Mouse (Mus musculus) forebrain, embryonic 15.5 days (tissue): ENCODE data around the gene Dnaaf1. TPM values are rescaled to one million over a fixed set of nuclear protein-coding genes. Genes with fewer than 3 reads are reported as not detected.

Experiments
- ATAC-seq: fragments of 200-750 bp; cut with Nextera tagmentation; replicated peaks from 2 replicates; pipeline ENCODE4 v1.8.0; 2017; ENCODE audit warnings: mild to moderate bottlenecking, moderate TSS enrichment, moderate library complexity
- H3K27ac ChIP-seq: fragments of 300-500 bp; sonication (generic); replicated peaks from 2 replicates; pipeline ENCODE4 v1.5.1; 2015; ENCODE audit warnings: mild to moderate bottlenecking, inconsistent platforms
- H3K27me3 ChIP-seq: fragments of 300-500 bp; sonication (generic); 2 replicates; pipeline ENCODE4 v1.6.1; 2015; ENCODE audit warnings: inconsistent platforms
- H3K36me3 ChIP-seq: fragments of 300-500 bp; sonication (generic); 2 replicates; pipeline ENCODE4 v1.6.1; 2015; ENCODE audit warnings: mild to moderate bottlenecking, inconsistent platforms
- H3K4me1 ChIP-seq: fragments of 300-500 bp; sonication (generic); 2 replicates; pipeline ENCODE4 v1.6.1; 2015; ENCODE audit warnings: inconsistent platforms
- H3K4me2 ChIP-seq: fragments of 300-500 bp; sonication (generic); replicated peaks from 2 replicates; pipeline ENCODE4 v1.6.1; 2015; ENCODE audit warnings: mild to moderate bottlenecking, inconsistent platforms
- H3K4me3 ChIP-seq: fragments of 300-500 bp; sonication (generic); 2 replicates; pipeline ENCODE4 v1.5.1; 2015; ENCODE audit warnings: mild to moderate bottlenecking, inconsistent platforms
- H3K9ac ChIP-seq: fragments of 300-500 bp; sonication (generic); replicated peaks from 2 replicates; pipeline ENCODE4 v1.6.1; 2015; ENCODE audit warnings: mild to moderate bottlenecking, inconsistent platforms
- H3K9me3 ChIP-seq: fragments of 300-500 bp; sonication (generic); 2 replicates; pipeline ENCODE4 v1.6.1; 2016; ENCODE audit warnings: inconsistent platforms
- WGBS: fragments of 180-500 bp; shearing (Covaris S2); methylation state at CpG from one replicate; pipeline ENCODE4 v1.1.7; 2015; ENCODE audit warnings: mixed read lengths; 5-methylcytosine and 5-hydroxymethylcytosine counted together
- polyA plus RNA-seq: library from polyadenylated mRNA; unstranded; fragments of >200 nt; fragmentation: Nextera tagmentation; extraction: Ambion mirVana; gene quantifications from 2 replicates; pipeline ENCODE4 v1.2.1, GENCODE M21; 2015

Gene Dnaaf1
- polyA plus RNA-seq, 1 experiment from 2014 or later, result 0.51 TPM

DNA sequence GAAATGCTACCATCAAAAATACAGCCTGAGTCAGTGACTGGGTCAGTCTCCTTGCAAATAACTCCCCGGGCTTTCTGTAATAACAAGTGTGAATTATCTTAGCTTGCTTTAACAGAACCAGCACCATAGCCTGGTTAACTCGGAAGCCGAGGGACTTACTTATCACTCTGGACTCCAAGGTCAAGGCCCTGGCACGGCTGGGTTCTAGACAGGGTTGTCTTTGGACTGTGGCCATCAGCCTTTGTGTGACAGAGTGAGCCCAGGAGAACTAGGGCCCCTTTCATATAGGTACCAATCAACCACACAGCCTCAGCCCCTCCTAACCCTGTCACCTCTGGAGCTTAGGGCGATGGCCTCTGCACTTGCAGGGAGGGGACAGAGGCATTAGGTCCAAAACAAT, 66.0 kb downstream of the Dnaaf1 start:
- 86% methylated on average over 5 of the region's 5 CpGs for WGBS
- ATAC-seq, result no peak
- no peak overlapping the region for H3K4me2 ChIP-seq

GRCm38 (mm10) chr8:119642960-119643359, 67.9 kb downstream of the Dnaaf1 start:
- H3K27ac ChIP-seq, result no peak overlapping the region
- ATAC-seq, result no peak
- no peaks in the 10 kb centered on the region for H3K36me3 ChIP-seq
- H3K9ac ChIP-seq, result no peak overlapping the region
- H3K27me3 ChIP-seq, result 0 out of 2 replicates have a peak, but pooled peaks cover 3% of the 10 kb centered on the region
- H3K4me2 ChIP-seq, result no peak overlapping the region
- no peaks in the 10 kb centered on the region for H3K9me3 ChIP-seq
- WGBS, result 93% methylated on average over 1 of the region's 1 CpGs
- no peak overlapping the region for H3K4me3 ChIP-seq
- 0 out of 2 replicates have a peak, but pooled peaks cover 4% of the 10 kb centered on the region for H3K4me1 ChIP-seq

More for the DNA sequence above, 66.0 kb downstream of the Dnaaf1 start:
- 0 out of 2 replicates have a peak, but pooled peaks cover 4% of the 10 kb centered on the region for H3K4me1 ChIP-seq
- no peak overlapping the region for H3K9ac ChIP-seq
- H3K27ac ChIP-seq, result no peak overlapping the region
- 0 out of 2 replicates have a peak, but pooled peaks cover 3% of the 10 kb centered on the region for H3K27me3 ChIP-seq
- no peaks in the 10 kb centered on the region for H3K9me3 ChIP-seq
- no peaks in the 10 kb centered on the region for H3K36me3 ChIP-seq
- H3K4me3 ChIP-seq, result no peak overlapping the region

DNA sequence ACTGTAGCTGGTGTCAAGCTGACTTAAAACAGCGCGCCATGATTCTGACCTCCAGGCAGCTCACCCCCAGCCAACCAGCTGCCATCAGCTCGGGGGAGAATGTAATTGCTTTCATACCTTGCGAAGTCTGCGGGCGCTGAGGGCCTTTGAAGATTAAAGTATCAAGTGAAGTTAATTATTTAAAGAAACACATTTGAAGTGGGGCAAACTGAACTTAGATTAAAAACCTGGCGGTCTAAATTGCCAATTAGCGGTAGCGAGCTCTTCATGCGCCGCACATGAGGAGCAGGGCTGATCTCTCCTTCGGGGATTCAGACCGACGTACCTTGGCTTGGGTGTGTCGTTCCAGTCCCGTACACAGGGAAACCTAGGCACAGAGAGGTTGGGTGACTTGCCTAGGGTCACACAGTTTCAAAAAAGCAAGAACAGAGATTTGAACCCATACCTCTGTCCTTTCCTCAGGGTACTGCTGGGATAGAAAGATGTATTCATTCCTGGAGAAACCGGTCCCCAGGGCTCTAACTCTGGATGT, 69.5 kb downstream of the Dnaaf1 start:
- WGBS, result 72% methylated on average over 17 of the region's 17 CpGs
- no peaks in the 10 kb centered on the region for H3K36me3 ChIP-seq
- H3K27ac ChIP-seq, result no peak overlapping the region
- no peaks in the 10 kb centered on the region for H3K9me3 ChIP-seq
- no peak overlapping the region for H3K4me3 ChIP-seq
- no peak overlapping the region for H3K9ac ChIP-seq
- ATAC-seq, result no peak
- no peaks in the 10 kb centered on the region for H3K4me1 ChIP-seq
- H3K4me2 ChIP-seq, result no peak overlapping the region
- H3K27me3 ChIP-seq, result 0 out of 2 replicates have a peak, but pooled peaks cover 3% of the 10 kb centered on the region

- Histone ChIP-seq H3K4me3 (no peak overlapping the region), H3K4me2 (no peak overlapping the region), H3K27me3 (0 out of 2 replicates have a peak, but pooled peaks cover 3% of the 10 kb centered on the region), H3K4me1 (no peaks in the 10 kb centered on the region), H3K27ac (no peak overlapping the region), H3K9me3 (no peaks in the 10 kb centered on the region), H3K36me3 (no peaks in the 10 kb centered on the region), H3K9ac (no peak overlapping the region)
- WGBS, result 56% methylated on average over 18 of the region's 18 CpGs
- no peak for ATAC-seq
Observed at GRCm38 (mm10) chr8:119644981-119645597, 70.1 kb downstream of the Dnaaf1 start.

DNA sequence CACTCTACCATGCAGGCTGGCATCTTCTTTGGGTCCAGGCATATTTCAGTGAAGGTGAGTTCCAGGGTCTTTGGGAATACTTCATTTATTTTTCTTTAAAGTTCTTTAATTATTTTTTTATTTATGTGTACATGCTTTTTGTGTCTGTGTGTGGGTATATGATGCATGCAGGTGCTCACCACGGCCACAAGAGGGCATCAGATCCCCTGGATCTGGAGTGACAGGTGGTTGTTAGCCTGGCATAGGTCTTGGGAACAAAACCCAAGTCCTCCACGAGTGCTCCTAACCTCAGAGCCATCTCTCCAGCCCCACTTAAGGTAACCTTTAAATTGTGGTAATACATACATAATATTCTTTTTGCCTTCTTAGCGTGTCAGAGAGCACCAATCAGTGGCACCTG, 71.2 kb downstream of the Dnaaf1 start:
- Histone ChIP-seq H3K9ac (no peak overlapping the region), H3K4me2 (no peak overlapping the region), H3K4me3 (no peak overlapping the region), H3K9me3 (no peaks in the 10 kb centered on the region), H3K36me3 (no peaks in the 10 kb centered on the region), H3K27me3 (no peaks in the 10 kb centered on the region), H3K27ac (no peak overlapping the region), H3K4me1 (no peaks in the 10 kb centered on the region)
- 68% methylated on average over 3 of the region's 3 CpGs for WGBS
- ATAC-seq, result no peak

DNA sequence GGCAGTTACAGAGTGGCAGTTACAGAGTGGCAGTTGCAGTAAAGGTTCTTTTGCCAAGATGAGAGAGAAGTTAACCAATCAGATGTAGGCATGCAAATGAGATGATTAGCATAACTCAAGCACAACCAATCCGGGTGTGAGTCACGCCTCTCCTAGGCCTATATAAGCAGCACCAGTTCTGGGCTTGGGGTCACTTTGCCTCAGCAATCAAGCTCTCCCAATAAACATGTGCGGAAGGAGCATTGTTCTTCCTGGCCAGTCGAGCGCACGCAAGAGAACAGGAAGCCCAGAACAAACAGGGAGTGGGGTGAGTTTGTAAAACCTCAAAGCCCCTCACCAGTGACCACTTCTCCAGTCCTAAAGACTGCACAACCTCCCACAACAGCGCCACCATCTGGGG, 71.8 kb downstream of the Dnaaf1 start:
- Histone ChIP-seq H3K9ac (no peak overlapping the region), H3K4me2 (no peak overlapping the region), H3K9me3 (no peaks in the 10 kb centered on the region), H3K36me3 (no peaks in the 10 kb centered on the region), H3K27ac (no peak overlapping the region), H3K4me3 (no peak overlapping the region), H3K4me1 (no peaks in the 10 kb centered on the region), H3K27me3 (no peaks in the 10 kb centered on the region)
- whole genome bisulfite sequencing, result 82% methylated on average over 7 of the region's 7 CpGs
- no peak for ATAC-seq

Other genes starting within 250 kb of the Dnaaf1 start
- 586 and 605 TPM in 2 replicates for gene Hsbp1, start 230.7 kb upstream of the Dnaaf1 start, polyA plus RNA-seq
- gene Mlycd, start 180.4 kb upstream of the Dnaaf1 start, polyA plus RNA-seq, result 14.7 and 15.2 TPM in 2 replicates
- gene Osgin1, start 141.1 kb upstream of the Dnaaf1 start, polyA plus RNA-seq, result 0.19 and 0.22 TPM in 2 replicates
- 15.7 and 17.9 TPM in 2 replicates for gene Necab2, start 128.5 kb upstream of the Dnaaf1 start, polyA plus RNA-seq
- gene Slc38a8, start 73.5 kb upstream of the Dnaaf1 start, polyA plus RNA-seq, result not detected in 2 replicates
- gene Mbtps1, start 16.5 kb upstream of the Dnaaf1 start, polyA plus RNA-seq, result 65.8 and 67.8 TPM in 2 replicates
- 156 and 161 TPM in 2 replicates for gene Hsdl1, start 52 bp upstream of the Dnaaf1 start, polyA plus RNA-seq
- 17.6 and 18.8 TPM in 2 replicates for gene Taf1c, start 30.0 kb downstream of the Dnaaf1 start, polyA plus RNA-seq
- gene Adad2, start 37.5 kb downstream of the Dnaaf1 start, polyA plus RNA-seq, result not detected in 2 replicates
- gene Kcng4, start 60.4 kb downstream of the Dnaaf1 start, polyA plus RNA-seq, result 0.09 and 0.28 TPM in 2 replicates
- gene Wfdc1, start 91.1 kb downstream of the Dnaaf1 start, polyA plus RNA-seq, result 2.4 and 2.9 TPM in 2 replicates
- 0.09 TPM in 1 of 2 replicates, not detected in the other for gene Atp2c2, start 124.8 kb downstream of the Dnaaf1 start, polyA plus RNA-seq
- gene Tldc1, start 203.2 kb downstream of the Dnaaf1 start, polyA plus RNA-seq, result 14.5 and 14.9 TPM in 2 replicates